Mouse (Mus musculus) heart, postnatal 0 days (tissue): ENCODE measurements around the gene R3hcc1l. TPM values are rescaled to one million over a fixed set of nuclear protein-coding genes. Genes with fewer than 3 reads are reported as not detected.
A peak's percentile ranks its signal among the peaks of the same experiment; 100 is the strongest.

ENCODE experiments used
- ATAC-seq: fragments of 200-750 bp; cut with Nextera tagmentation; 2 replicates; pipeline ENCODE4 v1.8.0; 2017; ENCODE audit warnings: low read depth, moderate number of reproducible peaks, moderate library complexity; ENCODE audit not compliant: insufficient read depth
- DNase-seq: peaks from one replicate; pipeline ENCODE4 v3.0.0-alpha.2; 2016; ENCODE audit warnings: low spot score
- H3K27ac ChIP-seq: fragments of 300-500 bp; sonication (generic); 2 replicates; pipeline ENCODE4 v1.5.1; 2014; ENCODE audit warnings: low read depth, mild to moderate bottlenecking
- H3K27me3 ChIP-seq: fragments of 300-500 bp; sonication (generic); 2 replicates; pipeline ENCODE4 v1.6.1; 2014; ENCODE audit warnings: low read length, mixed read lengths; ENCODE audit not compliant: control insufficient read depth, insufficient read depth
- H3K36me3 ChIP-seq: fragments of 300-500 bp; sonication (generic); replicated peaks from 2 replicates; pipeline ENCODE4 v1.6.1; 2014; ENCODE audit warnings: low read length, mixed read lengths; ENCODE audit not compliant: control insufficient read depth, insufficient read depth
- H3K4me1 ChIP-seq: fragments of 300-500 bp; sonication (generic); 2 replicates; pipeline ENCODE4 v1.6.1; 2014; ENCODE audit warnings: antibody characterized with exemption; ENCODE audit not compliant: control insufficient read depth, insufficient read depth
- H3K4me2 ChIP-seq: fragments of 300-500 bp; sonication (generic); 2 replicates; pipeline ENCODE4 v1.6.1; 2014; ENCODE audit warnings: low read depth, mild to moderate bottlenecking, low read length, moderate library complexity
- H3K4me3 ChIP-seq: fragments of 300-500 bp; sonication (generic); 2 replicates; pipeline ENCODE4 v1.5.1; 2014; ENCODE audit warnings: low read depth, low read length
- H3K9ac ChIP-seq: fragments of 300-500 bp; sonication (generic); replicated peaks from 2 replicates; pipeline ENCODE4 v1.6.1; 2014; ENCODE audit warnings: low read depth, low read length, mixed read lengths
- H3K9me3 ChIP-seq: fragments of 300-500 bp; sonication (generic); replicated peaks from 2 replicates; pipeline ENCODE4 v1.6.1; 2016; ENCODE audit warnings: low read length; ENCODE audit not compliant: control insufficient read depth
- CTCF ChIP-seq: IDR thresholded peaks from 2 replicates; pipeline ENCODE4 v1.5.1; 2016; ENCODE audit warnings: antibody characterized with exemption, control low read depth, low read depth
- EP300 ChIP-seq: IDR thresholded peaks from 2 replicates; pipeline ENCODE4 v1.6.1; 2016; ENCODE audit warnings: antibody characterized with exemption, low read depth
- WGBS: fragments of 180-500 bp; shearing (Covaris S2); extraction: QIAGEN DNeasy Blood & Tissue Kit; methylation state at CpG from one replicate; pipeline ENCODE4 v1.1.7; 2014; 5-methylcytosine and 5-hydroxymethylcytosine counted together
- polyA plus RNA-seq: library from polyadenylated mRNA; unstranded; fragments of >200 nt; fragmentation: Nextera tagmentation; extraction: Ambion mirVana; gene quantifications from 2 replicates; pipeline ENCODE4 v1.2.1, GENCODE M21; 2015
- total RNA-seq: library from RNA; depleted of rRNA; stranded (reverse); fragments of >200 nt; gene quantifications from 2 replicates; pipeline ENCODE4 v1.2.3, GENCODE M21; 2014; ENCODE audit warnings: low replicate concordance

Gene R3hcc1l
- total and polyA plus RNA-seq, 2 experiments from 2014 or later, result 10.2 to 20.6 TPM

DNA sequence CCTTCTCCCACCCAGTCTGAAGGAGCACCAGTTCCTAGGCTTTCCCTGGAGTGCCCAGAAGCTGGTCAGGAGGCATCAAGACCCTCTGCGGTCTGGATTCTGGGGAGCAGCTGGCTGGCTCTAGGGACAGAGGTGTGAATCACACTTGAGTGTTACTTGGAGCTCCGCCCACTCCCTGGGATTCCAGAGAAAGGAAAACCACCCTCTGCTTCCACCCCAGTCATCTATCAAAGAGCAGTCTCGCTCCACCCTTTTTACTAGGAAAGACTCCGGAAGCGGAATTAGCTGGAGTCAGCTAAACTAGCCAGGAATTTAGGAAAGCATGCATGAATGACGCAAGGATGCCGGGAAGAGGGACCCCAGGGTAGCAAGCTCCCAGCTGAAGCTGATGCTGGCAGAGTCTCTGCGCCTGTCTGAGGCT lies 113.0 kb downstream of the R3hcc1l start:
- DNase-seq (peak; percentile 56), ATAC-seq (peak; percentile 53)
- Histone ChIP-seq H3K27me3 (no peaks in the 10 kb centered on the region; the same call in 1 of the 2 replicates), H3K9ac (no peak overlapping the region), H3K36me3 (no peaks in the 10 kb centered on the region), H3K27ac (no peak overlapping the region), H3K4me2 (peak overlapping the region; percentile 26), H3K4me3 (no peak overlapping the region), H3K9me3 (no peaks in the 10 kb centered on the region), H3K4me1 (0 out of 2 replicates have a peak, but pooled peaks cover 4% of the 10 kb centered on the region)
- no peak for TF ChIP-seq EP300
- no peak for TF ChIP-seq CTCF
- WGBS, result 2% methylated on average over 8 of the region's 8 CpGs

DNA sequence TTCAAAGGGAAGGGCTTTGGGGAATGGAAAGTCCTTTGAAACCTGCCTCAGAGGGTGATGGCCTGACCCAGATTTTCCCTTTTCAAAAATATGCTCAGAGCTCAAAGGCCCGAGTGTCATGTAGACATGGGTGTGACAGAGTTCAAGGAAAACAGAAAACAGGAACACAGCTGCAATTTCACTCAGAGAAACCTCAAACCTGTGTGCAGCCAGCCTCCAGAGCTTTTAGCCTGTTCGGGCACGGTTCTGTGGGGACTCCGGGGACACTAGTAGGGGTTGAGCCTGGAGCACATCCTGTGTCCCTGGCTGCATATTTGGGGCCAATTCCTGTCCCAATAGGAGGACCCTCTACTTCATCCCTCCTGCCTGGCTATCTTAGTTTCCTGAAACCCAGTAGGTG lies 113.7 kb downstream of the R3hcc1l start:
- DNase-seq (no peak), ATAC-seq (no peak)
- Histone ChIP-seq H3K4me1 (0 out of 2 replicates have a peak, but pooled peaks cover 4% of the 10 kb centered on the region), H3K27me3 (no peaks in the 10 kb centered on the region; the same call in 1 of the 2 replicates), H3K4me3 (no peak overlapping the region), H3K9me3 (no peaks in the 10 kb centered on the region), H3K27ac (no peak overlapping the region), H3K36me3 (no peaks in the 10 kb centered on the region), H3K4me2 (no peak overlapping the region), H3K9ac (no peak overlapping the region)
- 69% methylated on average over 4 of the region's 4 CpGs for WGBS
- TF ChIP-seq CTCF, result no peak
- no peak for TF ChIP-seq EP300

DNA sequence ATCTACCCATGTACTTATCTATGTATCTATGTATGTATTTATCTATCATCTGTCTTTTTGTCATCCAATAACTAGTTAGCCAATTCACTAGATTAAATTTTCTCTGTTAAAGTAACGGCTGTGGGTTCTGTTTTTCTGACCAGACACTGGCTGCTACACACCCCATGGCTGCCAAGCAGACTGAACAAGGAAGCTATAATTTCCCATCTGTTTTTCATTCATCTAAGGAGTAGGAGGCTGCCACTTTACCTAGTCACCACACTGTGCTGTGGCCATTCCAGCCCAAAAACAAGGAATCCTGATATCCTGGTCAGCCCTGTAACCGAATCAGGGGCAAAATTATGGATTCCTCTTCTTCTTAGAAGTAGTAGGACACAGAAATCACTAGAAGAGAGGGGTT lies 115.1 kb downstream of the R3hcc1l start:
- H3K36me3 ChIP-seq, result no peaks in the 10 kb centered on the region
- no peak overlapping the region for H3K9ac ChIP-seq
- H3K4me3 ChIP-seq, result no peak overlapping the region
- no peak for TF ChIP-seq EP300
- 0 out of 2 replicates have a peak, but pooled peaks cover 4% of the 10 kb centered on the region for H3K4me1 ChIP-seq
- no peaks in the 10 kb centered on the region; the same call in 1 of the 2 replicates for H3K27me3 ChIP-seq
- WGBS, result 61% methylated on average over 2 of the region's 2 CpGs
- H3K4me2 ChIP-seq, result no peak overlapping the region
- no peak overlapping the region for H3K27ac ChIP-seq
- ATAC-seq (no peak), DNase-seq (no peak)
- no peaks in the 10 kb centered on the region for H3K9me3 ChIP-seq

DNA sequence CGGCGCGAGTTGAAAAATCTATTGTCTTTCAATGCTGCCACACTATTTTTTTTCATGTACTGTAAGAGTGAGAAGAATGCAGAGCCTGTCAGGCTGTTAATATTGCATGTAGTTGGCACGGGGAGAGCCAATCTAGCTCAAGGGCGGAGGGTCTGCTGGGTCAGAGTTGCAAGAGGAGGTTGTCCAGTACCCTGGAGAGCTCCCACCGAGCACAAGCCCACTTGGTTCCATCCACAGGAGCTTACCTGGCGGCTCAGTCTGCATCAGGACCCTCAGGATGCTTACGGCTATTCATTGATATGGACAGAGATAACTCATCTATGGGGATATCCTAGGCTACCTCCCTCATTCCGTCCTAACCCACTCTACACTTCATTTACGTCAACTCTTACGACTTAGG lies 118.1 kb downstream of the R3hcc1l start:
- Histone ChIP-seq H3K9me3 (no peaks in the 10 kb centered on the region), H3K27me3 (no peaks in the 10 kb centered on the region), H3K4me1 (no peaks in the 10 kb centered on the region), H3K9ac (no peak overlapping the region), H3K36me3 (no peaks in the 10 kb centered on the region), H3K4me3 (no peak overlapping the region), H3K27ac (no peak overlapping the region), H3K4me2 (no peak overlapping the region)
- DNase-seq, result no peak
- TF ChIP-seq EP300, result no peak
- TF ChIP-seq CTCF, result no peak
- WGBS, result 41% methylated on average over 11 of the region's 11 CpGs
- no peak for ATAC-seq

DNA sequence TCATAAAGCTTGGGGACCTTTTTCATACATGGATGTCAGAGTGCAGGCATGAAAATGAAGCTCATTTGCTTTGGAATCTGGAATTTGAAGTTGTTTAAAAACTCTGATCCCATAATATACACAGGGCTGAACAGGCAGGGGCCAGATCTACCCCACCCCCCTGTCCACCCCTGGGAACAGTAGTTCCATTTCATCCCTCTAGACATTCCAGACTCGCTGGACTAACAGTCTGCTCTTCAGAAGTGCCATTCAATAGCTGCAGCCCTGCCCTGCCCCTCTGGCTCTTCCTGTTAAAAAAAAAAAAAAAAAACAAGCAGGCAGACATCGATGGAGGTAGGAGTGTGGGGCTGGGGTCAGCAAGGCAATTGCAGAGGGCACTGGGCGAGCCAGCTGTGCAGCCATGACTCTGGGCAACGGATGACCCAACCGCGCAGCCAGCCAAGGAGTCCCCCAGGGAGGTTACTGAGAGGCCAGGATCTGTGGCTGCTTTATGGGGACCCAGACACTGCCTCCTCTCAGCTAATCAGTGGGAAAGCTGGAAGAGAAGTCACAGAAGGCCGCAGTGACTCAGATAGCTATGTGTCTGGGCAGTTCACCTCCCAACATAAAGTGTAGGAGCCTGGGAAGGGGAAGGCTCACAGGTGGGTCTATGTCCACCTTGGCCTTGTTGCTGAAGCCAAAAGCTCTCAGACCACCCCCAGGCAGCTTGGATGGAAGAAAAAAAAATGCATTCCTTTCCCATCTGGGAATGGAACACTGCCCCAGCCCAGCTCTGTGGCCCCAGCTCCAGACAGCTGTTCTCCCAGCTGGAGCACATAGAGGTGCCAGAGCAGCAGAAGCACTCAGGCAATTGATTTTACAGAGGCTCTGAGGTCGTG lies 120.3 kb downstream of the R3hcc1l start:
- no peak overlapping the region for H3K9ac ChIP-seq
- WGBS, result 43% methylated on average over 8 of the region's 8 CpGs
- DNase-seq, result no peak

More for the DNA sequence above, 120.3 kb downstream of the R3hcc1l start:
- peak; percentile 41 for ATAC-seq
- Histone ChIP-seq H3K36me3 (no peaks in the 10 kb centered on the region), H3K4me3 (no peak overlapping the region), H3K4me2 (no peak overlapping the region), H3K27ac (no peak overlapping the region), H3K9me3 (no peaks in the 10 kb centered on the region), H3K27me3 (no peaks in the 10 kb centered on the region), H3K4me1 (no peaks in the 10 kb centered on the region)
- TF ChIP-seq EP300, result no peak
